Mouse (Mus musculus): Measurements from ENCODE around the gene Sergef.

DNA sequence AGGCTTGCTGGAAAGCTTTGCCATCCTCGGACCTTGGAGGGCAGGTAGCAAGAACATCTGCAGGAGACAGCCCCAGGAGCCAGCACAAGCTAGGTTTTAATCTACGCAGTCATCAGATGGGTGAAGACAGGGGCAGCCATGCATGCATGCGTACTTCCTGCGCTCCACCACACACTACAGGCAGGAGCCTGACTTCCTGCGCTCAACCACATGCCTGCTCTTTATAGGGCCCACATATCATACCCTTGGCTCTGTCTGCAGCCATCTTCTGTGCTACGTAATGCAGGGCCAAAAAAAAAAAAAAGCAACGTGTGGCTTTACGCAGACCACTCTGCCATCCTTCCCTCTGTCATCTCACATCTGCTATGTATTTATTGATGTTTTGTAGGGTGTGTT lies 32.6 kb downstream of the Sergef start:
- TF ChIP-seq CTCF (IDR thresholded peaks at IDR 0.05; ENCODE audit: low read depth, low read length) (no peak), POLR2A (IDR thresholded peaks at IDR 0.05; ENCODE audit: borderline replicate concordance, low read depth, low read length) (no peak)
